Mouse (Mus musculus): ENCODE results near the gene Olfr1249. TPM values are rescaled to one million over a fixed set of nuclear protein-coding genes. Genes with fewer than 3 reads are reported as not detected.
"Not testable (repeated sequence)": the region's sequence is repeated elsewhere in the genome, so short reads cannot be mapped to it uniquely, and the experiment has no call there.

Olfr1249 gene
- polyA plus RNA-seq (2015; fragmentation: Nextera tagmentation; extraction: Ambion mirVana) = not detected in 2 replicates

- H3K9ac ChIP-seq (replicated peaks; ENCODE audit: low read length) = no peak within 1 kb of the TSS
- H3K27me3 ChIP-seq (ENCODE audit: insufficient read depth, low read length) = no peaks in the 10 kb centered on the region
- ATAC-seq (ENCODE audit: low FRiP score, low TSS enrichment) = no peak
- no peak within 1 kb of the TSS for H3K4me2 ChIP-seq (replicated peaks; ENCODE audit: low read depth, low read length)
- no peak within 1 kb of the TSS for H3K27ac ChIP-seq (ENCODE audit: low read length)
- no peak within 1 kb of the TSS for H3K4me3 ChIP-seq (ENCODE audit: low read length)
- no peaks in the 10 kb centered on the region for H3K9me3 ChIP-seq (ENCODE audit: low read length)
- H3K36me3 ChIP-seq (ENCODE audit: insufficient read depth, low read length) = no peaks in the 10 kb centered on the region
- WGBS = 86% methylated on average over 2 of the region's 2 CpGs
- no peaks in the 10 kb centered on the region for H3K4me1 ChIP-seq (ENCODE audit: insufficient read depth, low read length)
These were observed at the start of gene Olfr1249 for GRCm38 (mm10) chr2:89634883-89635282. Gene Olfr1249 (minus strand): TSS chr2:89634983.

DNA sequence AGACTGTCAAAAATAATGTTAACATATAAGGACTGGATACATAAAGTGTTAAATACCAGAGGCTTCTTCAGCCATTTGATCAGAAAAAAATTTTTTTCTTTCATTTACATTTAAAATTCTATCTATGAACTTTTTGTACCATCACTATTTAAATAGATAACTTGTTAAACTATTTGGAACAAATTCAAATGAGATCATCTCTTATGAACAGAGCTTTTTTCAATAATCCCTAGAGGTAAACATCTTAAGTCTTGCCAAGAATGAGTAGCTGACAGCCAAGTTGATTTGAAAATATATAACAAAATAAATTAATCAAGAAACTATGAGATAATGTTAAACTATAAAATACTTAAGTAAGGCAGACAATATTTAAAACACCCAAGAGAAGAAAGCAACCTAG, 37.1 kb upstream of the Olfr1249 start, which contains the start of gene Olfr1251:
Olfr1251 (minus strand) TSS at position 101 of the 400 bp plus-strand sequence.
- no peaks in the 10 kb centered on the region for H3K27me3 ChIP-seq (ENCODE audit: insufficient read depth, low read length)
- no peak within 1 kb of the TSS for H3K27ac ChIP-seq (ENCODE audit: low read length)
- H3K4me3 ChIP-seq (ENCODE audit: low read length) = no peak within 1 kb of the TSS
- ATAC-seq (ENCODE audit: low FRiP score, low TSS enrichment) = no peak
- H3K9ac ChIP-seq (replicated peaks; ENCODE audit: low read length) = no peak within 1 kb of the TSS
- no peaks in the 10 kb centered on the region for H3K36me3 ChIP-seq (ENCODE audit: insufficient read depth, low read length)
- H3K9me3 ChIP-seq (ENCODE audit: low read length) = no peaks in the 10 kb centered on the region
- H3K4me1 ChIP-seq (ENCODE audit: insufficient read depth, low read length) = no peaks in the 10 kb centered on the region
- no peak within 1 kb of the TSS for H3K4me2 ChIP-seq (replicated peaks; ENCODE audit: low read depth, low read length)

- H3K4me3 ChIP-seq (ENCODE audit: low read length) = no peak within 1 kb of the TSS
- no peak for ATAC-seq (ENCODE audit: low FRiP score, low TSS enrichment)
- no peaks in the 10 kb centered on the region for H3K36me3 ChIP-seq (ENCODE audit: insufficient read depth, low read length)
- no peak within 1 kb of the TSS for H3K27ac ChIP-seq (ENCODE audit: low read length)
- H3K4me1 ChIP-seq (ENCODE audit: insufficient read depth, low read length) = no peaks in the 10 kb centered on the region
- H3K9me3 ChIP-seq (ENCODE audit: low read length) = no peaks in the 10 kb centered on the region
- no peak within 1 kb of the TSS for H3K9ac ChIP-seq (replicated peaks; ENCODE audit: low read length)
- no peak within 1 kb of the TSS for H3K4me2 ChIP-seq (replicated peaks; ENCODE audit: low read depth, low read length)
- H3K27me3 ChIP-seq (ENCODE audit: insufficient read depth, low read length) = no peaks in the 10 kb centered on the region
These were observed 26.6 kb upstream of the Olfr1249 start, which contains the start of gene Olfr1250 for GRCm38 (mm10) chr2:89661367-89661766. Gene Olfr1250 (minus strand): TSS chr2:89661467.

GRCm38 (mm10) chr2:89618145-89618544, 16.6 kb downstream of the Olfr1249 start, which contains the start of gene Olfr1248:
Gene Olfr1248 (minus strand): TSS chr2:89618245.
- H3K4me2 ChIP-seq (replicated peaks; ENCODE audit: low read depth, low read length); H3K27ac ChIP-seq (ENCODE audit: low read length); H3K9ac ChIP-seq (replicated peaks; ENCODE audit: low read length); H3K27me3 ChIP-seq (ENCODE audit: insufficient read depth, low read length); H3K4me3 ChIP-seq (ENCODE audit: low read length); H3K9me3 ChIP-seq (ENCODE audit: low read length); ATAC-seq (ENCODE audit: low FRiP score, low TSS enrichment); H3K4me1 ChIP-seq (ENCODE audit: insufficient read depth, low read length); H3K36me3 ChIP-seq (ENCODE audit: insufficient read depth, low read length): not testable (repeated sequence)
- WGBS = 90% methylated on average over 1 of the region's 1 CpGs

DNA sequence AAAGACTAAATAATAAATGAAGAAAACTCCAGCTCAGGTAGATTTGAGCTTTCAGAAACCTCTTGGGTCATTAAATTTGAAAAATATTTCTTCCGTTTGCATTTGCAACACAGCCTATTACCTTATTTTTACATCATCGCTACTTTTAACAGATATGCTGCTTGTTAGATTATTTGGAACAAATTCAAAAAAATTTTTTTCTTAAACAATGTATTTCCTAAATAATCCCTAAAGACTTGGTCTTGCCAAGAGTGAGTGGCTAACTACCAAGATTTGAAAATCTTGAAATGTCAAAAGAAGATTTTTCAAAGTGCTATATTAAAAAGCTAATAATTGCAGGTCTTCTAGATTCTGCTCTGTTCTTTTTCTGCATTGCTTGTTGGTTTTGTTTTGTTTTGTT, 20.8 kb downstream of the Olfr1249 start, which contains the start of gene Olfr1247:
Olfr1247 (minus strand) TSS at position 101 of the 400 bp plus-strand sequence.
- Histone ChIP-seq H3K4me1 (ENCODE audit: insufficient read depth, low read length) (no peaks in the 10 kb centered on the region), H3K4me2 (replicated peaks; ENCODE audit: low read depth, low read length) (no peak within 1 kb of the TSS), H3K4me3 (ENCODE audit: low read length) (no peak within 1 kb of the TSS), H3K27ac (ENCODE audit: low read length) (no peak within 1 kb of the TSS), H3K9me3 (ENCODE audit: low read length) (no peaks in the 10 kb centered on the region), H3K27me3 (ENCODE audit: insufficient read depth, low read length) (no peaks in the 10 kb centered on the region), H3K9ac (replicated peaks; ENCODE audit: low read length) (no peak within 1 kb of the TSS), H3K36me3 (ENCODE audit: insufficient read depth, low read length) (no peaks in the 10 kb centered on the region)
- WGBS = 87% methylated on average over 2 of the region's 2 CpGs
- ATAC-seq (ENCODE audit: low FRiP score, low TSS enrichment) = no peak

DNA sequence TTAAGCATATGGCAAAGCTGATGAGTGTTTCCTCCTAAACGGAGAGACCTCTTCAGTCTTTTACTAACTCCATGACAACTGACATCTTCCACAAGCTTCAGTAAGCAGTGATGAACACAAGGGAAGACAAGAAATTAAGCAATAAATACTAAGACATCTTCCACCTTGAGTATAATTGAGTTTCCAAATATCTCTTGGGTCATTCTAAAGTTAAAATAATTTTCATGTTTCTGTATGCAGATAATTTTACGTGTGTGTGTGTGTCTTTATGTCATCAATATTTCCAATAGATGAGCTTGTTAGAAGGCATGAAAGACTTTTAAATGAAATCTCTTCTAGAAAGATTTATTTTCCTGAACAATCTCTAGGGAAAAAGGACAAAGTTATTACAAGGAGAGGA, 41.7 kb downstream of the Olfr1249 start, which contains the start of gene Olfr1246:
Olfr1246 (minus strand) TSS at position 101 of the 400 bp plus-strand sequence.
- Histone ChIP-seq H3K4me3 (ENCODE audit: low read length) (no peak within 1 kb of the TSS), H3K36me3 (ENCODE audit: insufficient read depth, low read length) (no peaks in the 10 kb centered on the region), H3K9ac (replicated peaks; ENCODE audit: low read length) (no peak within 1 kb of the TSS), H3K4me1 (ENCODE audit: insufficient read depth, low read length) (no peaks in the 10 kb centered on the region), H3K4me2 (replicated peaks; ENCODE audit: low read depth, low read length) (no peak within 1 kb of the TSS), H3K27me3 (ENCODE audit: insufficient read depth, low read length) (no peaks in the 10 kb centered on the region), H3K9me3 (ENCODE audit: low read length) (no peaks in the 10 kb centered on the region), H3K27ac (ENCODE audit: low read length) (no peak within 1 kb of the TSS)
- ATAC-seq (ENCODE audit: low FRiP score, low TSS enrichment) = no peak
- WGBS = 78% methylated on average over 2 of the region's 2 CpGs

Other genes with a start within 250 kb of the Olfr1249 start
- gene Olfr1238, start 225.3 kb downstream of the Olfr1249 start, polyA plus RNA-seq (2015; fragmentation: Nextera tagmentation; extraction: Ambion mirVana) = not detected in 2 replicates
- gene Olfr1239, start 214.6 kb downstream of the Olfr1249 start, polyA plus RNA-seq (2015; fragmentation: Nextera tagmentation; extraction: Ambion mirVana) = not detected in 2 replicates
- not detected in 2 replicates for gene Olfr1240, start 192.0 kb downstream of the Olfr1249 start, polyA plus RNA-seq (2015; fragmentation: Nextera tagmentation; extraction: Ambion mirVana)
- not detected in 2 replicates for gene Olfr1241, start 147.9 kb downstream of the Olfr1249 start, polyA plus RNA-seq (2015; fragmentation: Nextera tagmentation; extraction: Ambion mirVana)
- gene Olfr1242, start 136.6 kb downstream of the Olfr1249 start, polyA plus RNA-seq (2015; fragmentation: Nextera tagmentation; extraction: Ambion mirVana) = not detected in 2 replicates
- not detected in 2 replicates for gene Olfr1243, start 103.5 kb downstream of the Olfr1249 start, polyA plus RNA-seq (2015; fragmentation: Nextera tagmentation; extraction: Ambion mirVana)
- not detected in 2 replicates for gene Olfr1245, start 56.5 kb downstream of the Olfr1249 start, polyA plus RNA-seq (2015; fragmentation: Nextera tagmentation; extraction: Ambion mirVana)
- not detected in 2 replicates for gene Olfr1246, start 41.8 kb downstream of the Olfr1249 start, polyA plus RNA-seq (2015; fragmentation: Nextera tagmentation; extraction: Ambion mirVana)
- gene Olfr1247, start 20.9 kb downstream of the Olfr1249 start, polyA plus RNA-seq (2015; fragmentation: Nextera tagmentation; extraction: Ambion mirVana) = not detected in 2 replicates
- not detected in 2 replicates for gene Olfr1248, start 16.7 kb downstream of the Olfr1249 start, polyA plus RNA-seq (2015; fragmentation: Nextera tagmentation; extraction: Ambion mirVana)
- gene Olfr1250, start 26.5 kb upstream of the Olfr1249 start, polyA plus RNA-seq (2015; fragmentation: Nextera tagmentation; extraction: Ambion mirVana) = not detected in 2 replicates
- not detected in 2 replicates for gene Olfr1251, start 37.0 kb upstream of the Olfr1249 start, polyA plus RNA-seq (2015; fragmentation: Nextera tagmentation; extraction: Ambion mirVana)
- gene Olfr1252, start 90.0 kb upstream of the Olfr1249 start, polyA plus RNA-seq (2015; fragmentation: Nextera tagmentation; extraction: Ambion mirVana) = not detected in 2 replicates
- not detected in 2 replicates for gene Olfr1253, start 122.1 kb upstream of the Olfr1249 start, polyA plus RNA-seq (2015; fragmentation: Nextera tagmentation; extraction: Ambion mirVana)
- not detected in 2 replicates for gene Olfr1254, start 158.6 kb upstream of the Olfr1249 start, polyA plus RNA-seq (2015; fragmentation: Nextera tagmentation; extraction: Ambion mirVana)
- not detected in 2 replicates for gene Olfr1255, start 177.1 kb upstream of the Olfr1249 start, polyA plus RNA-seq (2015; fragmentation: Nextera tagmentation; extraction: Ambion mirVana)
- gene Olfr1256, start 206.6 kb upstream of the Olfr1249 start, polyA plus RNA-seq (2015; fragmentation: Nextera tagmentation; extraction: Ambion mirVana) = not detected in 2 replicates
- gene Olfr48, start 213.2 kb upstream of the Olfr1249 start, polyA plus RNA-seq (2015; fragmentation: Nextera tagmentation; extraction: Ambion mirVana) = not detected in 2 replicates
- not detected in 2 replicates for gene Olfr1257, start 243.5 kb upstream of the Olfr1249 start, polyA plus RNA-seq (2015; fragmentation: Nextera tagmentation; extraction: Ambion mirVana)

All from kidney, embryonic 16.5 days (tissue).